Mouse (Mus musculus): ENCODE data around the gene Arhgap24.

The Arhgap24 gene

GRCm38 (mm10) chr5:102750674-102751073 is 269.5 kb downstream of the Arhgap24 start:
- no peak for DNase-seq

- DNase-seq = no peak
Observed at GRCm38 (mm10) chr5:102751661-102752307, 270.6 kb downstream of the Arhgap24 start.

GRCm38 (mm10) chr5:102752308-102752663 is 271.1 kb downstream of the Arhgap24 start:
- DNase-seq = peak; percentile 59

GRCm38 (mm10) chr5:102757040-102757439 is 275.8 kb downstream of the Arhgap24 start:
- DNase-seq = peak; percentile 27

DNA sequence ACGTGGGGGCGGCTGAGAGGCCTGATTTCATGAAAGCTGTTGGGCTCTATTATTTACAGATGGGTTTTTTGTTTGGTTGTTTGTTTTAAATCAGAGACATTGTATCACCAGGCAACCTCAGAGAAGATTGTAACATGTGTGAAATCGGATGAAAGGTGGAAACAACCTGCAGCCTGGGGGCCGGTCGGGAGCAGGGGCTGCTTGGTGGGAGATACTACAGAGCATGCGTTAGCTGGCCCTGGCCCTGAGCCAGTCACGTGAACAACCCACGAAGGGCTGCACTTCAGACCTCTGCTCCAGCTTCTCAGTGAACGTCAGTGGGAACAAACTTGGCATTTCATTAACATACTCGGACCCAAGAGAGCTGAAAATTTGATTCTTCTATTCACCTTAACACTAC is 284.5 kb downstream of the Arhgap24 start:
- no peak for DNase-seq

- peak; percentile 20 for DNase-seq
Observed at GRCm38 (mm10) chr5:102766311-102767057, 285.3 kb downstream of the Arhgap24 start.

- DNase-seq = no peak
Observed at GRCm38 (mm10) chr5:102767058-102767444, 285.9 kb downstream of the Arhgap24 start.

DNA sequence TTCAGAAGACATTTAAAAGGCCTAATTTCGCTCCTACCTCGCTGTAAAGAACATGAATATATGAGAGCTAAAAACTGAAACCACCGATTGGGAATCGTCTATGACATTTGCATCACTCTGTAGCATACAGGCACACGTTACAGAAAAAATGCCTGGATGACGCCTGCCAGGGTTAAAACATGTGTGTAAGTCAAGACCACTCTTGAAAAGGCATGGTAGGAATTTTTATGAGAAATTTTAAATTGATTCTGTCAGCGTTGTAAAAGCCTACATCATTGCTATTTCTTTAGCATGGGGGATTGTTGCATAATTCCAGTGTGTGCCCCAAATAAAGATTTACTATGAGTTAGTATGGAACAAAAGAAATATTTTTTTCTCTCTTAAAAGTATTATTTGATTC is 286.6 kb downstream of the Arhgap24 start:
- DNase-seq = no peak

- DNase-seq = no peak
Observed at GRCm38 (mm10) chr5:102768385-102769080, 287.3 kb downstream of the Arhgap24 start.

GRCm38 (mm10) chr5:102770611-102771010 is 289.4 kb downstream of the Arhgap24 start:
- no peak for DNase-seq

DNA sequence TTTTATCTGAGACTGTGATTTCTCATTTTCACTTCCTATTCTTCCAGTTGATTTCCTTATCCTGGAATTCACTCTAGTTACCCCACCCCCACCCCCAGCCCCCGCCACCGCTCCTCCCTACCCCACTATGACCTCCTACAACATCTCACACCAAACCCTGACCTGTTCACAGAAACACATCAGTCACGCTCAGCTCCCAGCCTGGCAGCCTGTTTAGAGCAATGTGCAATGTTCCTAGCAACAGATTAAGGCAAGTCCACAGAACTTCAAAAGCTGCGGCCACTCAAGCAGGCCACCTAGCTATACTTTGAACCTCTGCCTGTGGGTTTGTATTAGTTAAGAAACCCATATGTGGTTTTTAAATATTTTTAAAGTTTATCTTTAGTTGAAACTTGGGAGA is 293.3 kb downstream of the Arhgap24 start:
- no peak for DNase-seq

DNA sequence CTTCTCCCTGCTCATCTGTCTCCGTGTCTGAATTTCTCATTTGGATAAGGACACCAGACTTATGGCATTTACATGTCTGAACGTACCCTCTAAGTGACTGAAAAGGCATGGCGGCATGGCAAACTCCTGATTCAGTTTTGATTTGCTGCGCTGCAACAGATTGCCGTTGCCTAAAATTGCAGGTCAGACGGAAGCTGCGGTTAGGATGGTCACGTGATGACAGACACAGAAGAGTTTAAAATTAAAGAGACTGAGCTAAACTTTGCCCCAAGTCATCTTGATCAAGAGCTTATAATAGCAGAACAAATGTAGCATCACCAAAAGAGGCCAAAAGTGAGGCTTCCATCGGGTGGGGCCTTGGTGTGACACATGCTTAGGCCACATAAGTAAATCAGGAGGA is 296.1 kb downstream of the Arhgap24 start:
- DNase-seq = peak; percentile 55

- peak; percentile 79 for DNase-seq
Observed at GRCm38 (mm10) chr5:102777852-102778251, 296.7 kb downstream of the Arhgap24 start.

DNA sequence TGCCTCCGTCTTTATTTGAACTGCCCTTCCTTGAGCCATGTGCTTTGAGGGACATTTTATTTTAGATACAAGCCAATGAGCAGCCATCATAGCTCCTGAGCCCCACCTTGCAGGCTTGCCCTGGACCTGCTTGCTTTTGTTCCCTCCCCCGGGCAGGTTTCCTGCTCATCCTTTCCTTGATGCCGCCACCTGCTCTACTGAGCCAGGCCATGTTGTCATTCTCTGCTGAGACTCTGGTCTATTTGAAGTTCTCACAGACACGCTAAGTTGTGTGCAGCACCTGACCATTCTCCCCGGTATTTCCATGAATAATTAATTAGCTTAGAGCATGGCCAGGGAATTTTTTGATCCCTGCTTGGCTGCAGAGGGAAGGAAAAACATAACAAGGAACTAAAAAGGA is 297.1 kb downstream of the Arhgap24 start:
- no peak for DNase-seq

DNA sequence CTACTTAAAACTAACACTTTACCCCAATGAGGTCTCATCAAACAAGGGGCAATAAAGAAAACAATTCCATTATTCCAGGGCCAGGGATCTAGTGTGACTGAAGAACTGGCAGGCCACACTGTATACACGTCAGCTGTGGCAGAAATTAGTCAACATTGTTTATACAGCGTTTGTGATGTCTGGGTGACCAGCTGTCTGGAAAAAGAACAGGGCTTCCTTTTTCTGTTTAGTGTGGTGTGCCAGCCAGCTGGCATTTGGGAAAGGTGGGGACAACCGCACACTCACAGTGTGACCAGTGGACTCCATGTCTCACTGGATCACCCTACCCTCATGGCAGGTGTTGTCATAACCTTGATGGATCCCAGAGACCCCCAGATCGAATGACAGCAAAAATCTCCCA is 302.4 kb downstream of the Arhgap24 start:
- DNase-seq = peak; percentile 81

DNA sequence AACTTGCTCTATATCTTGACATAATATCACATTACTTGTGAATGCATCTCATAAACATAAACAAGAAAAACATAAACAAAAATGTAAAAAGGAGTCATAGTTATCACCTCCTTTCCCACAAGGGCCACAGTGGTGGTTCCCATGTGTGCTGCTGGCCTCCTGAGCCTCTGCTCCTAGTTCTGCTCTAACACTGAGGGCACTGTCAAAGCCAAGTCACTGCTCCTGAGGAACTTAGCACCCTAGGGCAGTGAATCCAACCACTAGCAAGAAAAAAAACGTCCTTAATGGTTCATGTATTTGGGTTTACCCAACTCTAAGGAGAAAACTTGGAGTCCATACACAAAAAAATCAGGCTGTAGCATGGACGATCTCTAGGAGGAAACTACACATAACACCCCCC is 304.9 kb downstream of the Arhgap24 start:
- DNase-seq = no peak

- DNase-seq = no peak
Observed at GRCm38 (mm10) chr5:102788437-102788836, 307.2 kb downstream of the Arhgap24 start.

DNA sequence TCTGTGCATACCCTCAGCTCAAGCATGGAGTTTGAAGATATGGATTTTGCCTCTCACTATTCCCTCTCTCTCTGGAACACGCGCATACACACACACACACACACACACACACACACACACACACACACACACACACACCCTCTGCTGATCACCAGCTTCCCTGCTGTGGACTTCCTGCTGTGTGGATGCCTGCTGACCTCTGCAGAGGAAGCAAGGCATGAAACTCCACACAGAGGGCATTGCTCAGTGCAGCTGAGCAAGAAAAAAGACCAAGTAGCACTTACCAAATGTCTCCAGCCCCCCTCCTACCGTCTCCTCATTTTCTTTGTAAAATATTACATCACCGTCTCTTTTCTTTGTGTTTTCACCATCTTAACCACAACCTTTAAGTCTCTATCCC is 310.1 kb downstream of the Arhgap24 start:
- DNase-seq = peak; percentile 44

- DNase-seq = peak; percentile 72
Observed at GRCm38 (mm10) chr5:102793536-102793935, 312.3 kb downstream of the Arhgap24 start.

GRCm38 (mm10) chr5:102801469-102801868 is 320.3 kb downstream of the Arhgap24 start:
- no peak for DNase-seq

DNA sequence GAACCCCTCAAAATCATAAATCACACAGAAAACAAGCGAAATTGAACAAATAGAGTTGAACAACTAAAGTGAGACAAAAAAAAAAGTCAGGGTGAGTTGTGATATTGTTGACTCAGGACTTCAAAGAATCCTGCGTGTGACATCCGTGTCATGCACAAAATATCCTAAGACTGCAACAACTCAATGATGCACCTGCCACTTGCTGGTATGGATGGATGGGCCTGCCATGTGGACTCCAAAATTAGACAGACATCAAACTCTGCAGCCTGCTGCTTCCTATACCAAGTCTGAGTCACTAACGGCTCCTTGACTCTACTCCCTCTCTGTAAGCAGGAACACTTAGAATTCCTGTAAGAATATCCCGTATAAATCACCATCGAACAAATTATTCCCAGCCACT is 321.6 kb downstream of the Arhgap24 start:
- no peak for DNase-seq

DNA sequence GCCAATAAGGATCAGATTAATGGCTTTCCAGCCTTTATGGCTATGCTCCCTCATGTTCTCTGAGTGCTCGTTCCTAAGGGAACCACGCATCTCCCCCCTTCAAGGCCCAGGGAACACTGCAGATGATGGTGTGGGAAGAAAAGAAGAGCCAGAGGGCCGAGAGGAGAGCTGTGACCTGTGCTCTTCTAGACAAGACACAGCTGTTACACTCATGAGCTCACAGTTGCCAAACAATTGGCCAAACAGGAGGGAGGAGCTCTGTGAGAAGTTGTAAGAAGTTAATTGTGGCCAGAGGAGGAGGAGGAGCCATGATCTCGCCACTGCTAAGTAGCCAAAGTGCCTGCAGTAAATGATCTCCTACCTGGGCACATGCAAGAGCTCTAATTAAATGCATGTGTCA is 322.5 kb downstream of the Arhgap24 start:
- no peak for DNase-seq

DNA sequence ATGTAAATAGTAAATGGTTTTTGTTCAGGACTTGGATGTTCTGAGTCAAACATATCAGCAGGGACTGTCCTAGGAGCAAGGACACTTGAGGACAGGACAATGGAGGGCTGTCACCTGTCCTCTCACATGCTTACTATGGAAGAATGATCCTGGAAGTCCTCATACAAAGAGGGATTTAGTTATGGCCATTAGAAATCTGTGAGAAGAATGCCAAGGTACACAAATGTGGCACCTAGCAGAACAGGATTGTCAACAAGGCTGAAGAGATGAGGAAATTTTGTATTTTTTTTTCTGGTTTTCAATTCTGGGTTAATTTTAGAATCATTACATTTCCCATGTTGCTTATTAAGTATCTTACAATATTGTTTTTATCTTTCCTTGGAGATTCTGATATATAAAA is 326.3 kb downstream of the Arhgap24 start:
- no peak for DNase-seq

GRCm38 (mm10) chr5:102810366-102810957 is 329.3 kb downstream of the Arhgap24 start:
- DNase-seq = no peak

Data from layer of hippocampus, adult 9-11 months (tissue).